Mouse (Mus musculus): ENCODE data around the gene Ell2. TPM values are rescaled to one million over a fixed set of nuclear protein-coding genes. Genes with fewer than 3 reads are reported as not detected.

The Ell2 gene
- polyA plus RNA-seq, 1 experiment = 5.1 TPM

DNA sequence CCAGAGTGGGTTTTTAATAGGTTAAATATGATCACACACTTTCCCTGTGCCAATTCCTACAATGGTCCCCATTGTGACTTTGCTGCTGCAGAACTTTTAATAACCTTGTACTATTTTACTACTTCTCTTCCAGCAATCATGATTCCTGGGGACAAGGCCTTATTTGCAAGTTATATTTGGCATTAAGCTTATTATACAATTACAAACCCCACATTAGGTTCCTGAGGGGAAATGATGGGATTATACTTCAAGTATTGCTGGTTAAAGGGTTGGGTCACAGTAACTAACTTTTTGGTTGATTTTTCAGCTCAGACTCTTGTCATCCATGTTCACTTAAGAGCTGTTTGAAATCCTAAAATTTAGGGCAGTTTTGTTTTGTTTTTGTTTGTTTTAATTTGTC is 11.8 kb downstream of the Ell2 start:
- H3K27me3 ChIP-seq (ENCODE audit: control insufficient read depth, insufficient read depth, insufficient read length) = no peaks in the 10 kb centered on the region
- no peak for TF ChIP-seq MAX (IDR thresholded peaks at IDR 0.05; ENCODE audit: low read depth)
- no peak for TF ChIP-seq MYOD1 (IDR thresholded peaks at IDR 0.05; ENCODE audit: control insufficient read depth in 1 of 3, insufficient read length in 2 of 3, low read depth in 2 of 3)
- no peak for TF ChIP-seq REST (IDR thresholded peaks at IDR 0.05; ENCODE audit: insufficient read depth, insufficient read length)
- TF ChIP-seq TCF3 (IDR thresholded peaks at IDR 0.05; ENCODE audit: insufficient read length, low read depth) = no peak
- no peak for TF ChIP-seq MYOG (IDR thresholded peaks at IDR 0.05; ENCODE audit: control insufficient read depth in 1 of 3, insufficient read depth in 1 of 3, insufficient read length in 2 of 3, low read depth in 2 of 3)
- TF ChIP-seq TCF12 (IDR thresholded peaks at IDR 0.05; ENCODE audit: insufficient read depth, poor library complexity, severe bottlenecking) = no peak
- TF ChIP-seq E2F4 (IDR thresholded peaks at IDR 0.05; ENCODE audit: insufficient read depth) = no peak
- no peak for TF ChIP-seq POLR2AphosphoS2 (IDR thresholded peaks at IDR 0.05; ENCODE audit: insufficient read length, low read depth)
- TF ChIP-seq CEBPB (IDR thresholded peaks at IDR 0.05; ENCODE audit: insufficient read depth, poor library complexity, severe bottlenecking) = no peak
- no peak for TF ChIP-seq SRF (IDR thresholded peaks at IDR 0.05; ENCODE audit: control insufficient read depth, insufficient read length, low read depth)
- no peak for TF ChIP-seq POLR2A (IDR thresholded peaks at IDR 0.05; ENCODE audit: insufficient read length, low read depth)
- TF ChIP-seq USF1 (IDR thresholded peaks at IDR 0.05; ENCODE audit: low read depth) = no peak
- H3K4me3 ChIP-seq = no peak overlapping the region
- H3K36me3 ChIP-seq (ENCODE audit: control insufficient read depth, insufficient read depth) = no peaks in the 10 kb centered on the region
- H3K4me2 ChIP-seq (ENCODE audit: low read depth) = no peak overlapping the region
- H3ac ChIP-seq (ENCODE audit: control insufficient read depth, insufficient read length) = no peak overlapping the region
- peaks cover 55% of the 10 kb centered on the region for H3K79me2 ChIP-seq (ENCODE audit: control insufficient read depth, insufficient read depth)

DNA sequence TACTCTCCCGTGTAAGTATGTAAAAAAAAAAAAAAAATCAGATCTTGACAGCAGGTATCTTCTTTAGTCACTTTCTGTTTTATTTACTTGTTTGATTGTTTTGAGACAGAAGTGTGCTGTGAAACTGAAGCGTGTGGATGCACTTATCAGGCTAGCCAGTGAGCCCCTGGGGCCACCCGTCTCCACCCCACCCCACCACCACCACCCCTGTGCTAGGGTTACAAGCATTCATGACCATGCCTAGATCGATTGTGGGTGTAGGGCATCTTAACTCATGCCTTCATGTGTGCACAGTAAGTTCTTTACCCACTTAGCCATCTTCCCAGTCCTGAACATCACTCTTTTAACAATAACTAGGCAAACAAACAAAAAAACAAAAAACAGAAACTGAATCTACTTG is 13.1 kb downstream of the Ell2 start:
- no peak overlapping the region for H3K4me2 ChIP-seq (ENCODE audit: low read depth)

DNA sequence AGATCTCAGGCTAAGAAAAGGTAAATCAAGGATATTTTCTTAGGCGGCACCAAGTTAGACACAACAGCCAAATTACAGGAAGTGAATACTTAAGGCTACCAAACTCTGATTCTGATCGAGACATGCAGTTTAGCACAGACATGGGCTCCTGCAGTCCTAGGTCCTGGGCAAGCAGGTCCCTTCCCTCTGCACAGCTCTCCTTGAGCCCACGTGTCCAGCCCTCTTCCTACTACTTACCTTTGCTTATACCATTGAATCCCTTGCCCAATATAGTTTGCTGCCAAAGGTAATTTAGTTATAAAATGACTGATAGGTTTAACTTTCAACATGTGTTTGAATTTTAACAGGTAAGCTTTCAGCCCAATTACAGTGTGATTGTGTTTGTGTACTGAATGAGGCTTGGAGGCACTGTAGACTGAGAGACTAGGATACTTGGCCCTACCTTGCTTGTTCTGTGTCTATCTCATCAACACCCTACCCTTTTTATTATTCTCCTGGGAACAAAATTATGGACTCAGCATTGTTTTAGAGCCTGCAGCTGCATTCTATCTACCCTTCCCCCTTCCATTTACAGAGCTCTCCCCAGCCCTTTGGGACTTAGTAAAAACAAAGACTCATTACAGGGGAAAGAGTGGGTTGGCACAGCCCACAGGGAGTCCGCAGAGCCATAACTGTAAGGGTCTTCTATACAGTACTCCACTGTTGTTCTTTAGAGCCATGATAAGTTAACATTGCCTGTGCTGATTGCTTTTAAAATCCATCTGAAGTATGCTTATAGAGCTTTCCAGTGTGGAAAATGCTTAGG is 20.2 kb downstream of the Ell2 start:
- no peaks in the 10 kb centered on the region for H3K36me3 ChIP-seq (ENCODE audit: control insufficient read depth, insufficient read depth)
- no peak overlapping the region for H3ac ChIP-seq (ENCODE audit: control insufficient read depth, insufficient read length)
- H3K4me3 ChIP-seq = no peak overlapping the region
- H3K79me2 ChIP-seq (ENCODE audit: control insufficient read depth, insufficient read depth) = peaks cover 7% of the 10 kb centered on the region
- TF ChIP-seq POLR2AphosphoS2 (IDR thresholded peaks at IDR 0.05; ENCODE audit: insufficient read length, low read depth) = no peak
- H3K4me2 ChIP-seq (ENCODE audit: low read depth) = no peak overlapping the region
- H3K27me3 ChIP-seq (ENCODE audit: control insufficient read depth, insufficient read depth, insufficient read length) = no peaks in the 10 kb centered on the region

More for the DNA sequence above, 13.1 kb downstream of the Ell2 start:
- peaks cover 42% of the 10 kb centered on the region for H3K79me2 ChIP-seq (ENCODE audit: control insufficient read depth, insufficient read depth)
- no peak overlapping the region for H3ac ChIP-seq (ENCODE audit: control insufficient read depth, insufficient read length)
- TF ChIP-seq TCF12 (IDR thresholded peaks at IDR 0.05; ENCODE audit: insufficient read depth, poor library complexity, severe bottlenecking) (no peak), POLR2A (IDR thresholded peaks at IDR 0.05; ENCODE audit: insufficient read length, low read depth) (no peak), CEBPB (IDR thresholded peaks at IDR 0.05; ENCODE audit: insufficient read depth, poor library complexity, severe bottlenecking) (no peak), MYOG (IDR thresholded peaks at IDR 0.05; ENCODE audit: control insufficient read depth in 1 of 3, insufficient read depth in 1 of 3, insufficient read length in 2 of 3, low read depth in 2 of 3) (no peak), TCF3 (IDR thresholded peaks at IDR 0.05; ENCODE audit: insufficient read length, low read depth) (no peak)
- H3K4me3 ChIP-seq = no peak overlapping the region
- no peaks in the 10 kb centered on the region for H3K27me3 ChIP-seq (ENCODE audit: control insufficient read depth, insufficient read depth, insufficient read length)
- H3K36me3 ChIP-seq (ENCODE audit: control insufficient read depth, insufficient read depth) = no peaks in the 10 kb centered on the region

DNA sequence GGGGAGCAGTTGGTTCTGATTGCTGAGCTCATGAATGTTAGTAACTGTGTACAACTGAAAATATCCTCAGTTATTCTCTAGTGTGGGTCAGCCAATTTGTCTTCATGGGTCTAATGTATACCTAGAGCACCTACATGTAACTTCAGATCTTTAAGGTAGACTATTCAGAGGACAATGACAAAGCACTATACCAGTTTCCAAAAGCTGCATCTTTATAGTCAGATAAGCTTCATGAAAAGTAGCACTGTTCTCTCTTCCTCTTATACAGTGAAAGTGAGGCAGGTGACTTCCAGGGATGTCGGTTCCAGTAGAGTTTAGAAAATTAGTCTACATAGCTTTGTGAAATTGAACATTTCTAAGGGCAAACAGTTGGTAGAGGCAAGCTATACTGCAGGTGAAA is 21.4 kb downstream of the Ell2 start:
- no peak overlapping the region for H3K4me2 ChIP-seq (ENCODE audit: low read depth)
- TF ChIP-seq POLR2A (IDR thresholded peaks at IDR 0.05; ENCODE audit: insufficient read length, low read depth) = no peak
- no peak for TF ChIP-seq CEBPB (IDR thresholded peaks at IDR 0.05; ENCODE audit: insufficient read depth, poor library complexity, severe bottlenecking)
- no peak for TF ChIP-seq TCF12 (IDR thresholded peaks at IDR 0.05; ENCODE audit: insufficient read depth, poor library complexity, severe bottlenecking)
- no peak for TF ChIP-seq USF1 (IDR thresholded peaks at IDR 0.05; ENCODE audit: low read depth)
- TF ChIP-seq TCF3 (IDR thresholded peaks at IDR 0.05; ENCODE audit: insufficient read length, low read depth) = no peak
- TF ChIP-seq POLR2AphosphoS2 (IDR thresholded peaks at IDR 0.05; ENCODE audit: insufficient read length, low read depth) = no peak
- TF ChIP-seq E2F4 (IDR thresholded peaks at IDR 0.05; ENCODE audit: insufficient read depth) = no peak
- TF ChIP-seq MYOD1 (IDR thresholded peaks at IDR 0.05; ENCODE audit: control insufficient read depth in 1 of 3, insufficient read length in 2 of 3, low read depth in 2 of 3) = no peak
- no peak for TF ChIP-seq MYOG (IDR thresholded peaks at IDR 0.05; ENCODE audit: control insufficient read depth in 1 of 3, insufficient read depth in 1 of 3, insufficient read length in 2 of 3, low read depth in 2 of 3)
- no peak for TF ChIP-seq SRF (IDR thresholded peaks at IDR 0.05; ENCODE audit: control insufficient read depth, insufficient read length, low read depth)
- TF ChIP-seq MAX (IDR thresholded peaks at IDR 0.05; ENCODE audit: low read depth) = no peak
- TF ChIP-seq REST (IDR thresholded peaks at IDR 0.05; ENCODE audit: insufficient read depth, insufficient read length) = no peak
- H3K79me2 ChIP-seq (ENCODE audit: control insufficient read depth, insufficient read depth) = no peaks in the 10 kb centered on the region
- H3K36me3 ChIP-seq (ENCODE audit: control insufficient read depth, insufficient read depth) = no peaks in the 10 kb centered on the region
- H3K4me3 ChIP-seq = no peak overlapping the region
- H3K27me3 ChIP-seq (ENCODE audit: control insufficient read depth, insufficient read depth, insufficient read length) = no peaks in the 10 kb centered on the region
- H3ac ChIP-seq (ENCODE audit: control insufficient read depth, insufficient read length) = no peak overlapping the region

DNA sequence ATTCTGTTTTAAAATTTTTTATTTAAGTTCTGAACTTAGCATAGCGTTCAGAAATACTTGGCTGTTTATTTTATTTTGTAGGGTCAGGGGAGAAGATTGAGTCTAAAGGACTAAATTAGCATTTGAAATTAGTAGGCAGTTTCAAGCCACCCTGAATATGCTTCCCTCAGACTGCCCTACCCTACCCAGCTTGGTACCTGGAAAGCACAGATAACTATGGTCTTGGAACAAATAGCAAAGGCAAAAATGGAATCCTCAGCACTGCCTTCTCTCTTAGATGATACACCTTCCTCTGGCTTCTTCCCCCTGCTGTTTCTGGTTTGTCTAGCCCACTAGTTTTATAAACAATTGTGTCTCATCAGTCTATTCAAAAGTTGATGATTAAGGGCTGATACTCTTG is 23.3 kb downstream of the Ell2 start:
- Histone ChIP-seq H3K4me3 (no peak overlapping the region), H3K79me2 (ENCODE audit: control insufficient read depth, insufficient read depth) (no peaks in the 10 kb centered on the region), H3K27me3 (ENCODE audit: control insufficient read depth, insufficient read depth, insufficient read length) (no peaks in the 10 kb centered on the region), H3K4me2 (ENCODE audit: low read depth) (no peak overlapping the region), H3ac (ENCODE audit: control insufficient read depth, insufficient read length) (no peak overlapping the region), H3K36me3 (ENCODE audit: control insufficient read depth, insufficient read depth) (no peaks in the 10 kb centered on the region)
- TF ChIP-seq E2F4 (IDR thresholded peaks at IDR 0.05; ENCODE audit: insufficient read depth) (no peak), POLR2A (IDR thresholded peaks at IDR 0.05; ENCODE audit: insufficient read length, low read depth) (no peak), POLR2AphosphoS2 (IDR thresholded peaks at IDR 0.05; ENCODE audit: insufficient read length, low read depth) (no peak), REST (IDR thresholded peaks at IDR 0.05; ENCODE audit: insufficient read depth, insufficient read length) (no peak), CEBPB (IDR thresholded peaks at IDR 0.05; ENCODE audit: insufficient read depth, poor library complexity, severe bottlenecking) (no peak), MAX (IDR thresholded peaks at IDR 0.05; ENCODE audit: low read depth) (no peak), USF1 (IDR thresholded peaks at IDR 0.05; ENCODE audit: low read depth) (no peak), MYOD1 (IDR thresholded peaks at IDR 0.05; ENCODE audit: control insufficient read depth in 1 of 3, insufficient read length in 2 of 3, low read depth in 2 of 3) (no peak), TCF12 (IDR thresholded peaks at IDR 0.05; ENCODE audit: insufficient read depth, poor library complexity, severe bottlenecking) (no peak), TCF3 (IDR thresholded peaks at IDR 0.05; ENCODE audit: insufficient read length, low read depth) (no peak), SRF (IDR thresholded peaks at IDR 0.05; ENCODE audit: control insufficient read depth, insufficient read length, low read depth) (no peak), MYOG (IDR thresholded peaks at IDR 0.05; ENCODE audit: control insufficient read depth in 1 of 3, insufficient read depth in 1 of 3, insufficient read length in 2 of 3, low read depth in 2 of 3) (no peak)
